8 mouse cellular contexts compared by ENCODE assay signal in genomic region chr3:126978768-126979410, GRCm38 (mm10).
DNase-seq lines count a peak whose midpoint lies in the region; ATAC-seq and TF ChIP-seq lines count a peak whose summit lies in the region.

No protein-coding gene starts in this region.

- no peak overlapping the region for H3K27ac ChIP-seq in gastrocnemius, adult 2 months
- H3K27ac ChIP-seq in kidney, embryonic 15.5 days, result no peak overlapping the region
- no peak overlapping the region for H3K27ac ChIP-seq in liver, embryonic 14.5 days

- WGBS in kidney, embryonic 15.5 days, result 64% methylated on average over 11 of the region's 11 CpGs
- 61% methylated on average over 11 of the region's 11 CpGs for WGBS in liver, embryonic 14.5 days (ENCODE audit: insufficient replicate concordance)

- H3K4me2 ChIP-seq in kidney, embryonic 15.5 days, result no peak overlapping the region
- H3K4me2 ChIP-seq in liver, embryonic 14.5 days (ENCODE audit: low read depth), result no peak overlapping the region

- H3K4me1 ChIP-seq in kidney, embryonic 15.5 days, result no peaks in the 10 kb centered on the region
- no peaks in the 10 kb centered on the region for H3K4me1 ChIP-seq in liver, embryonic 14.5 days (replicated peaks; ENCODE audit: control insufficient read depth in 2 of 2, insufficient read depth in 2 of 2, low read length in 1 of 2)

- no peak overlapping the region for H3K4me3 ChIP-seq in gastrocnemius, adult 2 months
- H3K4me3 ChIP-seq in kidney, embryonic 15.5 days (replicated peaks), result no peak overlapping the region
- no peak overlapping the region for H3K4me3 ChIP-seq in liver, embryonic 14.5 days (ENCODE audit: insufficient read depth in 1 of 2, low read depth in 2 of 2, low read length in 2 of 2)

- H3K9ac ChIP-seq in kidney, embryonic 15.5 days, result no peak overlapping the region
- no peak overlapping the region for H3K9ac ChIP-seq in liver, embryonic 14.5 days (replicated peaks)

- DNase-seq in B cell, adult 2 months, result peak; percentile 51 to 54
- peak; percentile 89 for DNase-seq in adipocyte (ENCODE audit: low spot score)
- DNase-seq in cerebellum, postnatal 36 days, result peak; percentile 79 to 84
- DNase-seq in gastrocnemius, adult 2 months, result peak; percentile 77
- DNase-seq in liver, embryonic 14.5 days (ENCODE audit: low read depth in 3 of 3, low spot score in 3 of 3), result peak in 1 of 3 experiments; percentile 23
- peak; percentile 58 for DNase-seq in ovary, postnatal 36 days (ENCODE audit: low spot score)
- peak; percentile 29 to 68 for DNase-seq in urinary bladder, postnatal 36 days (ENCODE audit: low spot score in 2 of 2)

- ATAC-seq in kidney, embryonic 15.5 days (replicated peaks; ENCODE audit: low FRiP score), result peak; percentile 44; the same call in 1 of the 2 replicates
- ATAC-seq in liver, embryonic 14.5 days (ENCODE audit: insufficient read depth), result no peak

- TF ChIP-seq CTCF in gastrocnemius, adult 2 months (IDR thresholded peaks at IDR 0.05), result peak; percentile 76
- peak; percentile 64 for TF ChIP-seq CTCF in liver, embryonic 14.5 days (IDR thresholded peaks at IDR 0.05; ENCODE audit: low read depth)

- no peaks in the 10 kb centered on the region for H3K36me3 ChIP-seq in kidney, embryonic 15.5 days
- no peaks in the 10 kb centered on the region for H3K36me3 ChIP-seq in liver, embryonic 14.5 days (replicated peaks; ENCODE audit: control insufficient read depth, insufficient read depth, low read depth)

- no peak for TF ChIP-seq EP300 in liver, embryonic 14.5 days (IDR thresholded peaks at IDR 0.05; ENCODE audit: low read depth)

- H3K9me3 ChIP-seq in kidney, embryonic 15.5 days (replicated peaks), result no peaks in the 10 kb centered on the region
- no peaks in the 10 kb centered on the region for H3K9me3 ChIP-seq in liver, embryonic 14.5 days (ENCODE audit: control insufficient read depth, low read length)

- intact Hi-C loops in gastrocnemius, adult 2 months (cut with DNase I), result loop anchor here (2.0 kb wide), 1 partner anchor 34 kb away; no protein-coding TSS in a partner anchor

- no peaks in the 10 kb centered on the region for H3K27me3 ChIP-seq in kidney, embryonic 15.5 days
- no peaks in the 10 kb centered on the region for H3K27me3 ChIP-seq in liver, embryonic 14.5 days (ENCODE audit: control insufficient read depth, insufficient read depth, low read length)
